Mouse (Mus musculus) liver, embryonic 14.5 days (tissue): ENCODE measurements around the gene Vmn2r14. TPM values are rescaled to one million over a fixed set of nuclear protein-coding genes. Genes with fewer than 3 reads are reported as not detected.
"Not testable (repeated sequence)": the region's sequence is repeated elsewhere in the genome, so short reads cannot be mapped to it uniquely, and the experiment has no call there.

Source experiments
- ATAC-seq: fragments of 200-750 bp; cut with Nextera tagmentation; 2 replicates; pipeline ENCODE4 v1.8.0; 2017; ENCODE audit warnings: moderate number of reproducible peaks, mild to moderate bottlenecking, moderate library complexity; ENCODE audit not compliant: insufficient read depth
- DNase-seq, 3 experiments: peaks; one replicate each; pipeline ENCODE4 v3.0.0-alpha.2; 2012 to 2013; ENCODE audit warnings: low read depth in 3 of 3, low spot score in 3 of 3
- H3K27ac ChIP-seq: fragments of 300-500 bp; sonication (generic); 2 replicates; pipeline ENCODE4 v1.5.1; 2014; ENCODE audit warnings: moderate library complexity, mild to moderate bottlenecking, control low read depth, inconsistent platforms
- H3K27me3 ChIP-seq: fragments of 300-500 bp; sonication (generic); 2 replicates; pipeline ENCODE4 v1.6.1; 2014; ENCODE audit warnings: mild to moderate bottlenecking, low read length, moderate library complexity; ENCODE audit not compliant: control insufficient read depth, insufficient read depth
- H3K36me3 ChIP-seq: fragments of 300-500 bp; sonication (generic); replicated peaks from 2 replicates; pipeline ENCODE4 v1.6.1; 2014; ENCODE audit warnings: low read depth; ENCODE audit not compliant: control insufficient read depth, insufficient read depth
- H3K4me1 ChIP-seq, 2 experiments: fragments of 200-500 bp in 1 of 2; fragments of 300-500 bp in 1 of 2; sonication (generic) in 1 of 2; replicated peaks; 2 replicates each; pipeline ENCODE4 v1.6.1; 2012 to 2014; ENCODE audit warnings: antibody characterized with exemption in 1 of 2, inconsistent platforms in 1 of 2, low read length in 1 of 2; ENCODE audit not compliant: control insufficient read depth in 2 of 2, insufficient read depth in 2 of 2
- H3K4me2 ChIP-seq: fragments of 300-500 bp; sonication (generic); 2 replicates; pipeline ENCODE4 v1.6.1; 2014; ENCODE audit warnings: low read depth, mild to moderate bottlenecking, control low read depth, moderate library complexity
- H3K4me3 ChIP-seq, 2 experiments: fragments of 200-500 bp in 1 of 2; fragments of 300-500 bp in 1 of 2; sonication (generic) in 1 of 2; 2 replicates each; pipeline ENCODE4 v1.5.1; 2012 to 2014; ENCODE audit warnings: low read depth in 2 of 2, low read length in 2 of 2, mild to moderate bottlenecking in 2 of 2, control low read depth in 1 of 2, inconsistent platforms in 1 of 2, moderate library complexity in 1 of 2; ENCODE audit not compliant: insufficient read depth in 1 of 2
- H3K9ac ChIP-seq: fragments of 300-500 bp; sonication (generic); replicated peaks from 2 replicates; pipeline ENCODE4 v1.6.1; 2014; ENCODE audit warnings: mild to moderate bottlenecking, control low read depth, moderate library complexity
- H3K9me3 ChIP-seq: fragments of 300-500 bp; sonication (generic); 2 replicates; pipeline ENCODE4 v1.6.1; 2016; ENCODE audit warnings: low read length, mixed read lengths; ENCODE audit not compliant: control insufficient read depth
- CTCF ChIP-seq: IDR thresholded peaks from 2 replicates; pipeline ENCODE4 v1.5.1; 2016; ENCODE audit warnings: antibody characterized with exemption, low read depth, control low read depth
- EP300 ChIP-seq: IDR thresholded peaks from 2 replicates; pipeline ENCODE4 v1.6.1; 2016; ENCODE audit warnings: antibody characterized with exemption, low read depth
- WGBS: fragments of 180-500 bp; shearing (Covaris S2); extraction: QIAGEN DNeasy Blood & Tissue Kit; methylation state at CpG from one replicate; pipeline ENCODE4 v1.1.7; 2014; ENCODE audit not compliant: insufficient replicate concordance; 5-methylcytosine and 5-hydroxymethylcytosine counted together
- polyA plus RNA-seq, 2 experiments: library from polyadenylated mRNA; depleted of rRNA in 1 of 2; stranded (reverse) in 1 of 2; unstranded in 1 of 2; fragments of >200 nt; fragmentation: Nextera tagmentation in 1 of 2; extraction: Ambion mirVana in 1 of 2; gene quantifications; 2 replicates each; pipeline versions ENCODE4 v1.2.1 to v1.2.3; 2012 to 2014

The Vmn2r14 gene
- polyA plus RNA-seq (2012; rRNA removed) (not detected in 2 replicates), polyA plus RNA-seq (2014; fragmentation: Nextera tagmentation; extraction: Ambion mirVana) (not detected in 2 replicates)

GRCm38 (mm10) chr5:109224608-109225007, at the start of gene Vmn2r14:
Gene Vmn2r14 (minus strand): TSS chr5:109224708.
- H3K9ac ChIP-seq = no peak within 1 kb of the TSS
- DNase-seq = no peak
- H3K4me2 ChIP-seq = no peak within 1 kb of the TSS
- H3K4me3 ChIP-seq = no peak within 1 kb of the TSS
- H3K36me3 ChIP-seq = no peaks in the 10 kb centered on the region
- no peak within 1 kb of the TSS for H3K27ac ChIP-seq
- no peaks in the 10 kb centered on the region for H3K27me3 ChIP-seq
- no peak for ATAC-seq
- 39% methylated on average over 3 of the region's 3 CpGs for WGBS
- no peaks in the 10 kb centered on the region for H3K9me3 ChIP-seq
- TF ChIP-seq EP300 (no peak), CTCF (no peak)
- no peaks in the 10 kb centered on the region for H3K4me1 ChIP-seq

GRCm38 (mm10) chr5:109192099-109192498, 32.4 kb downstream of the Vmn2r14 start, which contains the start of gene Vmn2r13:
Gene Vmn2r13 (minus strand): TSS chr5:109192199.
- not testable (repeated sequence) for H3K36me3 ChIP-seq, H3K27ac ChIP-seq, DNase-seq, H3K9ac ChIP-seq, H3K9me3 ChIP-seq, ATAC-seq, H3K4me1 ChIP-seq, H3K4me2 ChIP-seq, H3K27me3 ChIP-seq, H3K4me3 ChIP-seq
- 32% methylated on average over 2 of the region's 2 CpGs for WGBS

GRCm38 (mm10) chr5:109166851-109167250, 57.7 kb downstream of the Vmn2r14 start:
- H3K27me3 ChIP-seq, H3K36me3 ChIP-seq, ATAC-seq, H3K4me1 ChIP-seq, H3K4me3 ChIP-seq, H3K9me3 ChIP-seq, DNase-seq, H3K4me2 ChIP-seq, H3K27ac ChIP-seq, H3K9ac ChIP-seq: not testable (repeated sequence)
- WGBS = 46% methylated on average over 4 of the region's 4 CpGs

Other genes with a start within 250 kb of the Vmn2r14 start
- not detected in 2 replicates for gene Vmn2r10, start 218.2 kb downstream of the Vmn2r14 start, polyA plus RNA-seq (2012; rRNA removed)
- not detected in 2 replicates for gene Vmn2r10, start 218.2 kb downstream of the Vmn2r14 start, polyA plus RNA-seq (2014; fragmentation: Nextera tagmentation; extraction: Ambion mirVana)
- not detected in 2 replicates for gene Vmn2r11, start 165.1 kb downstream of the Vmn2r14 start, polyA plus RNA-seq (2012; rRNA removed)
- not detected in 2 replicates for gene Vmn2r11, start 165.1 kb downstream of the Vmn2r14 start, polyA plus RNA-seq (2014; fragmentation: Nextera tagmentation; extraction: Ambion mirVana)
- gene Vmn2r12, start 126.8 kb downstream of the Vmn2r14 start, polyA plus RNA-seq (2012; rRNA removed) = not detected in 2 replicates
- not detected in 2 replicates for gene Vmn2r12, start 126.8 kb downstream of the Vmn2r14 start, polyA plus RNA-seq (2014; fragmentation: Nextera tagmentation; extraction: Ambion mirVana)
- not detected in 2 replicates for gene Vmn2r13, start 32.5 kb downstream of the Vmn2r14 start, polyA plus RNA-seq (2012; rRNA removed)
- gene Vmn2r13, start 32.5 kb downstream of the Vmn2r14 start, polyA plus RNA-seq (2014; fragmentation: Nextera tagmentation; extraction: Ambion mirVana) = not detected in 2 replicates
- not detected in 2 replicates for gene Vmn2r15, start 72.9 kb upstream of the Vmn2r14 start, polyA plus RNA-seq (2012; rRNA removed)
- not detected in 2 replicates for gene Vmn2r15, start 72.9 kb upstream of the Vmn2r14 start, polyA plus RNA-seq (2014; fragmentation: Nextera tagmentation; extraction: Ambion mirVana)
- not detected in 2 replicates for gene Vmn2r16, start 105.5 kb upstream of the Vmn2r14 start, polyA plus RNA-seq (2012; rRNA removed)
- gene Vmn2r16, start 105.5 kb upstream of the Vmn2r14 start, polyA plus RNA-seq (2014; fragmentation: Nextera tagmentation; extraction: Ambion mirVana) = not detected in 2 replicates
- not detected in 2 replicates for gene Vmn2r17, start 195.0 kb upstream of the Vmn2r14 start, polyA plus RNA-seq (2012; rRNA removed)
- gene Vmn2r17, start 195.0 kb upstream of the Vmn2r14 start, polyA plus RNA-seq (2014; fragmentation: Nextera tagmentation; extraction: Ambion mirVana) = not detected in 2 replicates